Mouse (Mus musculus) gastrocnemius, adult 8-10 months (tissue): ENCODE results near the gene Ralgps1. TPM values are rescaled to one million over a fixed set of nuclear protein-coding genes. Genes with fewer than 3 reads are reported as not detected.
A peak's percentile ranks its signal among the peaks of the same experiment; 100 is the strongest.

Source experiments
- DNase-seq, 2 experiments: peaks; one replicate each; pipeline ENCODE4 v3.0.0; 2022; ENCODE audit warnings: low spot score in 2 of 2
- total RNA-seq, 4 experiments: library from RNA; stranded (reverse); gene quantifications; 2 replicates each; pipeline ENCODE4 v1.2.4; 2022

The Ralgps1 gene
- total RNA-seq, 4 experiments from 2014 or later, result 1.8 to 3.2 (median 2.2) TPM

- no peak for DNase-seq
Measured at GRCm38 (mm10) chr2:33179171-33179929, 191.9 kb downstream of the Ralgps1 start.

GRCm38 (mm10) chr2:33178243-33178932, 192.9 kb downstream of the Ralgps1 start:
- peak; percentile 79 to 89 for DNase-seq

GRCm38 (mm10) chr2:33177443-33178242, 193.6 kb downstream of the Ralgps1 start:
- no peak for DNase-seq

DNA sequence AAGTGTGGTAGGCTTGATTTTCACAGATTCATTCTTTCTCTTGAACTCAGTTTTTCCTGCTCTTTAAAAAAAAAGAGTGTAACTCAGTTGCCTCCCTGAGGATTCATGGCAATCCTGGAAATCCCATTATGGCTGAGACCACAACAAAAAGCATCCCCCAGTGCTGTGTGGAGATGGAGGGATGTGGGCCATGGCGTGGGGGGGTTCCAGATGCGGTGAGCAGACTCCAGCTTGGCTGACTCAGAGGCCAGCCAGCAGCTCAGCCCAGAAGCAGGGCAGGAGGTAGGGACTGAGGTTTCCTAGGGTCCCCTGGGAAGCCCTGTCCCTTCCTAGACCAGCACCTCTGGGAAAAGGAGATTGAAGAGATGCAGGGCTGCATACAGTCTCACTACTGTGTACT, 194.4 kb downstream of the Ralgps1 start:
- DNase-seq, result no peak

DNA sequence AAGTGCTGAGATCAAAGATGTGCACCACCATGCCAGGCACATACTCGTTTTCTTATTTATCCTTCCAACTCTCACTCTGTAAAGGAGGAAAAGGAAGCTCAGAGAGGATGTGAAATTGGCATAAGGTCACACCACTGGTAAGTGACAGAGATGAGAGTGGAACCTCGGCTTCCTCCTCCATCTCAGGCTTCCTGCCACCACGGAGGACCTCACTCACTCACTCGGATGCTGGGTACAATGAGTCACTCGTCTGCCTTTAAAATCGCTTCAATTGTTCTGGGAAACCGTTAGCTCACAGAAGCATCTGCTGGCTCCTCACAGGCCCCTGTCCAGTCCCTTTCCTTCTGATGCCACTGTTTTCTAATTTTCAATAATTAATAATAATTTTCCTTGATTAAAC, 194.8 kb downstream of the Ralgps1 start:
- DNase-seq, result no peak

- DNase-seq, result peak; percentile 71 to 86
Measured at GRCm38 (mm10) chr2:33173686-33174085, 197.6 kb downstream of the Ralgps1 start.

GRCm38 (mm10) chr2:33173126-33173525, 198.2 kb downstream of the Ralgps1 start:
- no peak for DNase-seq

GRCm38 (mm10) chr2:33170777-33171565, 200.3 kb downstream of the Ralgps1 start:
- DNase-seq, result no peak

GRCm38 (mm10) chr2:33169445-33169844, 201.8 kb downstream of the Ralgps1 start:
- DNase-seq, result no peak

- DNase-seq, result no peak
Measured at GRCm38 (mm10) chr2:33167060-33167459, 204.2 kb downstream of the Ralgps1 start.

DNA sequence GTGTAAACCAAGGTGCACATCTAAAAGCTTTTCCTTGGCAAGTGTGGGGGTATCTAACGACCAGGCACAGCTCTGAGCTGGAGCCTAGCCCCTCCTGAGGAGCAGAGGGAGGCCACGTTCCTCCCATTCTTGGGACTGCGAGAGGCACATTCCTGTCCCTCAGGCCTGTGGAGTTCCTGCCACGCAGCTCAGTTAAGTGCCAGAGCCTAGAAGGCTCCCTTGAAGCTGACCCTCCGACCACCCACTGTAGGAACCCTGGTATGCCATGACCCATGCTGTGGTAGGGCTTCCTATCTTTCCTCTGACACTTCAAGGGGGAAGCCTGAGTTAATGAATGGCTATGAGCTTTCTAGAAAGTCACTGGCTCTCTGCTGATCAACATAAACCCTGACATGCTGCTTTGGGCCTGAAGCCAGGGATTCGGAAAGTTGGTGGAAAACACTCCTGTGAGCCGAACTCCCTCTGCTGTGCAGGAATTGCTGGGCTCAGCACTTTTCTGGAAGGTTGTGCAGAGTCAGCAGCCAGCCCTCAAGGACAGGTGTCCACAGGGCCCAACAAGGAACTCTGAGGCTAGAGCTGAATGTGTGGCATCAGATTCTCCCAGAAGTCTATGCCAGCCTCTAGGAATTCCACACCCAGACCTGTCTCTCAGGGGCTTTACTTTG, 205.4 kb downstream of the Ralgps1 start:
- no peak for DNase-seq

- DNase-seq, result no peak
Measured at GRCm38 (mm10) chr2:33165229-33165628, 206.1 kb downstream of the Ralgps1 start.

- no peak for DNase-seq
Measured at GRCm38 (mm10) chr2:33164646-33165045, 206.6 kb downstream of the Ralgps1 start.

- DNase-seq, result no peak
Measured at GRCm38 (mm10) chr2:33162126-33162525, 209.2 kb downstream of the Ralgps1 start.

DNA sequence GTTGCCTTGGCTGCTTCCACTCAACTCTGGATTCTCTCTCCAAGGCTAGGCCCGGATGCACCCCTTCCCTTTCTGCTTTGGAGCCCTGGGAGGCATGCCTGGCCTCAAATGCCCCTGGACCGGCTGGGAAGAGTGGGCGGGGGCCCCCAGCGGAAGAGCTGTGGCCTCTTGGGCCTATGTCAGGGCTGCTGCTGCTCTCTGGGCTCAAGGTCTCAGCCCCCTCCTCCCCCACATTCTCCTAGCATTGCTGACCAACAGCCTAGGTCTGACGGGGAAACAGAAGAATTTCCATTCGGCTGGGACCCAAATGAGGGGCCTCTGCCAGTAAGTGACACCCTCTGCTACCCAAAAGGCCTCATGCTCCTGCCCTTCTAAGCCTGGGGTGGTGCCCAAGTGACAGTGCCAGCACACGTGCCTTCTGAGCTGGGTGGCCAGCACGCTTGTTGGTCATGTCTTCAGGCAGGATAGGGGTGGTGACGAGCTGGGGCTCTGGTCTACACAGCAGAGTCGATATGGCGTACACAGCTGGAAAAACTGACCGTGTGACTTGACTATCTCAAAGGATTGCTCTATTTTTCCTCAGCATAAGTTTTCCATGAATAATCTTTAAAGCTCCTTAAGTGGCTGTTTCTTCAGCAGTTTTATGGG, 210.8 kb downstream of the Ralgps1 start:
- DNase-seq, result peak; percentile 51 to 68

- no peak for DNase-seq
Measured at GRCm38 (mm10) chr2:33159593-33159992, 211.7 kb downstream of the Ralgps1 start.

GRCm38 (mm10) chr2:33158895-33159294, 212.4 kb downstream of the Ralgps1 start:
- DNase-seq, result no peak

DNA sequence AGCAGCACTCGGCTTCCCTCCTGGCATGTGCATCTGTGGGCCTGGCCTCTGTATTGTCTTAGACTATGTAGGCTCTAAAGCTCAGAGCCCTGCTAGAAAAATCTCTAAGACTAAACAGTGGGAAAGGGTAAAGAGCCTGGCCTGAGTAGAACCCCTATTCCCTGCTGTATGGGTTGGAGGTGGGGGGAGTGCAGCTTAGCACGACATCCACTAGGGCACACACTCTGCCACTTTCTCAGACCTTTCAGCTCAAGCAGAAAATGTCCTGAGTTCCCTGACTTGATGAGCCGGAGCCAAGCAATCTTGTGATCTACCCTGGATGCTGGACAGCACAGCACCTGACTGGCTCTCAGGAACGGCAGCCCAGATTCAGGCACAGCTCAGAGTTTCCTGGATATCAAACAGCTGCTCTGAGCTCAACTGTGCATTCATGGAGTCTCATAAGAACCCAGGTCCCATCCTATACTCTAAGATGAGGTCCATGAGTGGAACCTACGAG, 215.0 kb downstream of the Ralgps1 start:
- DNase-seq, result peak in 1 of 2 experiments; percentile 67

GRCm38 (mm10) chr2:33154751-33155372, 216.4 kb downstream of the Ralgps1 start:
- peak; percentile 67 to 71 for DNase-seq
